Mouse (Mus musculus): ENCODE results near the gene Tmem63c.

Gene Tmem63c

DNA sequence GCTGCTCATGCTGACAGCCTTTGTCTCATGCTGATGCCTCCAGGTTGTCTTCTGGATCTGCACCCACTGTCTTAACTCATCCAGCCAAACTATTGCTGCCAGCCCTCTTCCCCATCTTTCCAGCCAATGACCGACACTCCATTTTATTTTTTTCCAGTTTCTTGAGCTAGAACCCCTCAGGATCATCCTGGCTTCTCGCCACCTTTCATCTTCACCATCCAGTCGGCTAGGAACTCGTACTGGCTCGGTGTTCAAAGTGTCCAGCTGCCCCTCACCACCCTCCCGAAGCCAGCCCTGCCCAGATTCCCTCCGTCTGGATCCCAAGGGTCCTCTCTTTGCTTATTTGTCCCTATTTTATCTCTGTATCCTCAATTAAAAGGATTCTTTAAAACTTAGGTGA is 33.7 kb downstream of the Tmem63c start:
- no peak for DNase-seq (ENCODE audit: low read depth)

DNA sequence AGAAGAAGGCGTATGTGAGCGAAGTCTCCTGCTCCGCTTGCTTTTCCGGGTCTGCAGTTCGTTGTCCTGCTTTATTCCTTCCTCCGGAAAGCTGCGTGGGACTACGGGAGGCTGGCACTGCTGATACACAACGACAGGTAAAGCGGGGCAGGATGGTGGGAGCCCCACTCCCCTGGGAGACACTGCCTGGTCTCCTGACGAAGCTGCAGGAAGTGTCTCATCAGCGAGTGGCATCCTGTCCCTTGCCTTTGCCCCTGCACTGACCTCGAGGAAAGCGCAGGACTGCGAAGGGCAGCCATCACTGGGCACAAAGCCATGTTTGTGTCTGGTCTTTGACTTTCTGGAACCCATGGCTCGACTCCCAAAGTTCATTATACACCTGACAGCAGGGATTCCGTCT is 35.9 kb downstream of the Tmem63c start:
- no peak for DNase-seq (ENCODE audit: low read depth)

DNA sequence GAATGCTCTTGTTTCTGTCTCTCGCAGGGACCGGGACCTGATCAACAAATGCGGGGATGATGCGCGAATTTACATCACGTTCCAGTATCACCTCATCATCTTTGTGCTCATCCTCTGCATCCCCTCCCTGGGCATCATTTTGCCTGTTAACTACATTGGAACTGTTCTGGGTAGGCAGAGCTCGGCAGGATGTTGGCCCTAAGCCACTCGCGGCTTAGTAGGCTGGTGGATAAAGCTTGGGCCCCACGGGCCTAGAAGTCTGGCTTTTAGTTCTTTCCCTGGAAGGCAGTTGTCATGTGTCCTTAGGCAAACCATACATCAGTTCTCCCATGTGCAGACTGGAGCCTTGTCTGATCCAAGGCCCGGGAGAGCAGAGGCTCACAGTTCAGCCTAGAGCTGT is 44.3 kb downstream of the Tmem63c start:
- no peak for DNase-seq (ENCODE audit: low read depth)

DNA sequence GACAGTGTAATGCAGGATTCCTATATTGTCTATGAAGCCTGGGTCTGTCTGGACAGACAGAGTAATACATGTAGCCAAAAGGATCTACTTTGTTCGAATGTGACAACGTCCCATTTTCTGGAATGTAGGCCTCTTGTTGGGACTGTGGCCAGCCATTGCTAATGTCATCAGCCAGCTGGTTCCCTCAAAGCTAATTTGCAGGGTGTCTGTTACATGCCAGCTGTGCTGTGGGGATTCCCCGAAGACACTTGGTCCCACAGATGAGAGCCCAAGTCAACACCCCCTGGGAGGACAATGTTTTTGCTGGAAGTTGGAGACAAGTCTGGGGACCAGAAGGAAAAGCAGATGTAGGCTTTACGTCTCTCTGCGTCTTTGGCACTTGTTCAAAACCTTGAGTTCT is 45.3 kb downstream of the Tmem63c start:
- no peak for DNase-seq (ENCODE audit: low read depth)

DNA sequence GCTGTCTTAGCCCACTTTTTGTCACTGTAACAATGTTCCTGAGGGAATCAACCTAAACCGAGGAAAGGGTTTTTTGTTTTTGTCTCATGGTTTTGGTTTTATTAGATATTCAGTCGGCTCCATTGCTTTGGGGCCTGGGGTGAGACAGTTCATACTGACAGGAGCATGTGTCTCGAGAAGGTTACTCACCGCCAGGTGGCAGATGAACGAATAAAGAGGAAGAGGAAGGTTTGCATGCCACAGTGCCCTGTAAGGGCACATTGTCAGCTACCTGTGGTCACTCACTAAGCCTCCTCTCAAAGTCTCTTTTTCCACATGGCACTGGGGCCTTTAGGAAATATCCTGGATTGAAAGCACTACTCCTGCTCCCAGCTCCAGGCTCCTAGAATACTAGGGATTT is 49.4 kb downstream of the Tmem63c start:
- DNase-seq (ENCODE audit: low read depth) = no peak

DNA sequence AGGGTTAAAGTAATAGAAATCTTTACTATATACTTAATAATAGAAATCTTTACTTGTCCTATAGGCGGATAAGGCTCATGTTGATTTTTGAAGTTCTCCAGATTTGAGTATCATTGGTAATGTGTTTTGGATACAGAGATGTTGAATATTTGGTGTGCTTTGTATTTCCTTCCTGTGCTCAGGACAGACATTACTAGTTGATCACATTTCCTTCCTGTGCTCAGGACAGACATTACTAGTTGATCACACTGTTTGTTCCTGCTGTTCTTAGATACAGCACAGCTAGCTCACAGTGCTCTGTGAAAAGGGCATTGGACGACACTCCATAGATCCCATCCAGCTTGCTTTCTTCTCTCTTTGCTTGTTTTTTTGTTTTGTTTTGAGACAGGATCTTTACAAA is 55.5 kb downstream of the Tmem63c start:
- no peak for DNase-seq (ENCODE audit: low read depth)

DNA sequence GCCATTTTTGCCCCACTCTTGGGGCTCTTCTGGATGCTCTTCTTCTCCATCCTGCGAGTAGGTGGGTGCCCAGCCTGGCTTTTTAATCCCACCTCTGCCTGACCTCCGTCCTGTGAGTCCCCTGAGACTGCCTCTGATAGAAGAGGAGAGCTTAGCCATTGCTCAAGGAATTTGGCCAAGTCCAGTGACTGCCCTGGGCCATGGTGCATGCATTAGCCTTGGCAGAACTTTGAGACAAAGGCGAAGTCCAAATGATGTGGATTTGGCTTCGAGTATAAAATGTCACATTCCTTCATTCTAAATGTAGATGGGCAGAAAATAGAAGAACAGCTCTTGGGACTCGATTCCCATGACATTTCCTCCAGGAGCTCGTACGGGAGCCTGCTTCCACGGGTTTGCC is 61.7 kb downstream of the Tmem63c start:
- DNase-seq (ENCODE audit: low read depth) = no peak

DNA sequence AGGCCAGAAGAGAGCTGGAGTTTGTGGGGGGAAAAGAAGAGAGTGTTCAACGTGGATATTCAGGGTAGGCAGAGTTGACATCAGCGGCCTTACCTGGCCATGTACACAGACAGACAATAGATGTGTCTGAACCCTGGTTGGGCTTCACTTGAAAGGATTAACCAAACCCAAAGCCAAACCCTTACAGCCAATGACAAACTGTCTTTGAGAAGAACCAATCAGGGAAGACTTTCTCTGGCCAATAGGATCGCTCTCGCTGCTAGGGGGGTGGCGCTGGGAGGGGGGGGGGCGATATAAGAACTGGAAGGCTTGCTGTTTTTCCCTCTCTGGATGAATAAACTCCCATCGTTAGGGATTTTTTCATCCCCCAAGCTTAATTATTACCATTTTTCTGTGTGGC is 66.1 kb downstream of the Tmem63c start:
- no peak for DNase-seq (ENCODE audit: low read depth)

DNA sequence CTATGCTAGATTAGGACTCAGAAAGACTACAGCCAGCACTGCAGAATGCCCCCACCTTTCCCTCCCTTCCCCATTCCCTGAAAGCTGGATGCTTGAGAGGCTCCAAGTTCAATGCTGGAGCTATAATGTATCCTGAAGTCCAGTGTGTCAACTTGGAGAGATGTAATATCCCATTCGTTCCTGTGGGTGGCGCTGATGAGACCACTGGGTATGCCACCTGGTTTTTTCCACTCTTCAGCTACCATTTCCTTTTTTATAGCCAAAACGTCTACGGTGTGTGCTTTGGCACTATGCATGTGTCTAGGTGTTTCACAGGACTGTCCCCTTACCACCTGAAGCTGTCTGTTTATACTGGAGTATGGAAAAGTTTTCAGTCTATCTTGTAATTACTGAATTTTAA is 67.2 kb downstream of the Tmem63c start:
- DNase-seq (ENCODE audit: low read depth) = peak; percentile 21

DNA sequence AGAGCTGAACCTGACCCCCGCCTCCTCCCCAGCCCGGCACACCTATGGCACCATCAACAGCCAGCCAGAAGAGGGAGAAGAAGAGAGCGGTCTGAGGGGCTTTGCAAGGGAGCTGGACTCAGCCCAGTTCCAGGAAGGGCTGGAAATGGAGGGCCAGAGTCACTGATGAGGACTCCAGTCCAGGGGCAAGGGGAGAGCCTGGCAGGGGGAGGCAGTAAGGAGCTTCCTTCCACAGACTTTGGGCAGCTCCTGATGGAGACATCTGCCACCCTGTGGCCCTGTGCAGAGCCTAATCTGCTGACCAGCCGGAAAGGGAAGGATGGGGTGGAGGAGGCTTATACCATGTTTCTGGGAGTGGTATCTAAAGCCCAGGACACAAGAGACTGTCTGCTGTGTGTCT is 68.1 kb downstream of the Tmem63c start:
- no peak for DNase-seq (ENCODE audit: low read depth)

DNA sequence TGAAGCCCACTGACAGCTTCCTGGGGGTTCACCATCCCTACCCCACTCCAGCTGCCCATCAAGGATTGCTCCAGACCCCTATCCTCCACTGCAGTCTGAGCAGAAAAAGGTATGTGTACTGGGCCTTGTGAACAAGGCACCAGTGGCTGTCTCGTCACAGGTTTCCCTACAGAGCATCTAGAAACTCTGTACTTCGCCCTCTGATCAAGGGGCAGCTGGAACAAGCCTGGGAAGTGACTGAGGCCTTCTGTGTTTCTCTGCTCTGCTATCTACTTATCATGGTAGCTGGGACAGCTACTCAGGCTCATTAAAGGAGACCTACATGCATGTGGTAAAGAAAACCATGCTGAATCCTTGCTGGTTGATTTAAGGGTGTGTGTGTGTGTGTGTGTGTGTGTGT is 68.6 kb downstream of the Tmem63c start:
- no peak for DNase-seq (ENCODE audit: low read depth)

DNA sequence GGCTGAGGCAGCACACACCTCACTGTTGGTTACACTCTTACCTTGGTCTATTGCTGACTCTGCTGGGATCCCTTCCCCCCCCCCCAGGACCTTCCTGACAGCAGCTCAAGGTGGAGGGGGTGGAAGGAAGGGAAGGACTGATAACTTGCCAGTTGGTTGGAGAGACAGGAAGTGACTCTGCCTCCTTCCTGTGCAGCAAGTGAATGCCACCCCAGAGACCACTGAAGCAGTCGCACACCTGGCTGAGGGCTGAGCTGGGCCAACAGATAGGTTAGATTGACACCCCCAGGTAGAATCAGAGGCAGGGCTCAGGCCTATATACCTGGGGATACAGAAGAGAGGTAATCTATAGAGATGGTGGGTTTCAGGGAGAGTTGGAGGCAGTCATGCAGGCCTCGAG is 70.8 kb downstream of the Tmem63c start:
- no peak for DNase-seq (ENCODE audit: low read depth)

DNA sequence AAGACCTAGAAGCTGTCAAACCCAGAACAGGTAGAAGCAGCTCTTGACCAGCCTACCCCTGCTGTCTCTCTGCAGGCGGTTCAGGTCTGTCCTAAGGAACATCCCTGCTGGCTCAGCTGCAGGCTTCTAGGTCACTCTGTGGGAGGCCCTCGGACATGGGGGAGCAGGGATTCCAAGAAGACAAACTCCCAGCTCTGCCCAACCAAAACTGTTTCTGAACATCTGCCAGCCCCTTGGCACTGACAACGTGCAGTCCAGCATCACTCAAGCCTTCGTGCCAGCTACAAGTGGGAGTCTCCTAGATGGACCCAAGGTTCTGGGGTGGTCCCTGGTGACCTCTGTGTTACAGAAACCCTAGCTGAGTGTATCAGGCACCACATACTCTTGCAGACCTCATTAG is 72.1 kb downstream of the Tmem63c start:
- no peak for DNase-seq (ENCODE audit: low read depth)

DNA sequence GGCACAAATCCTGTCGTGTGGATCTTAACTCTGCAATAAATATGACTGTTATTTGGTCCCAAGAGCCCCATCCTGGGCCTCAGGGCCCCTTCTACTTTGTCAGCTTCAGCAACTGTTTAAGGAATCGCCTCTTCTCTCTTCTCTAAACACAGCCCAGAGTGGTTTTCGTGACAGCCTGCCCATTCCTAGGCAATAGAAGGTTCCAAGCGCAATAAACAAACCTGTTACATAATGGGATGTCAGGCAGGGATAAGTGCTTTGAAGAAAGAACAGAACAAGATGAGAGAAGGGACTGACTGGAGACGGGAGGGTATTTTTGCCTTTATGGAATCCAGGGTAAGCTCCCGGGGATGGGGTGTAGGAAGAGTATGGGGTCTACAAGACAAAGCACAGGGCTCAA is 72.5 kb downstream of the Tmem63c start:
- no peak for DNase-seq (ENCODE audit: low read depth)

DNA sequence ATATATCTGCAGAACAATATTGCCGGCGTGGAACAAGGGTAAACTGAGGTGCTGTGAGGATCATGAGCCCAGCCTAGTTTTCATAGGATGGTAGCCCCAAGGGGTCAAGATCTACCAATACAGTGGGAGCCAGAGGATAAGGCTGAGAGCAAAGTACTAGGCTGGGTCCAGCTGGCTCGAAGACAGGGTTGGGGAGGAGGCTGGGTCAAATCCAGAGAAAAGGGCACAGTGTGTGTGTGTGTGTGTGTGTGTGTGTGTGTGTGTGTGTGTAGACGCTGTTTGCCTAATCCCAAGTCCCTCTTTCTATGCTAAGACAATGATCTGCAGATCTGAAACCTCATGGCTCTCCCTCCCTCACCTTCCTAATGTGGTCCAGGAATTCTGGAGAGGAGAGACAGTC is 79.2 kb downstream of the Tmem63c start:
- no peak for DNase-seq (ENCODE audit: low read depth)

DNA sequence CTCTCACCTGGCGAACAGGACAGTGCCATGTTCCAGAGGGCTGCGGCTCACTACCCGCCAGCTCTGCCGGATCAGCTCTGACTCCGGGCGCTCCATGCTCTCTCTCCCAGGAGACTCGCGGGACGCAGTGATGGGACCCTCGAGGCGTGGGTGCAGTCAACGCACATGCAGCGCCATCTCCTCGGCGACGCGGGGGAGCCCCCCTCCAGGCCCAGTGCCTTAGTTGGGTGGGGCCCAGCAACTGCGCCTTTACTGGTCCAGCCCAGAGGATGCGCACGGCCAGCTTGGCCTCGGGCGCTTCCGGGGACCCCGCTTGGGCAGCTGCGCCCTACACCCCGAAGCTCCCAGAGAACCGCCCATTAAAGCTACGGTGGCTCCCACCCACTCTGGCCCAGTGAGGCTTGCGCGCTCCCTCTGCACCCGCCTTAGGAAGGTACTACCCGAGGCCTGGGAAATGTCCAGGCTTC is 81.1 kb downstream of the Tmem63c start, which contains the start of gene Ngb:
Gene Ngb, minus strand, starts transcription at position 375 of the 467 bp plus-strand sequence.
- no peak for DNase-seq (ENCODE audit: low read depth)

DNA sequence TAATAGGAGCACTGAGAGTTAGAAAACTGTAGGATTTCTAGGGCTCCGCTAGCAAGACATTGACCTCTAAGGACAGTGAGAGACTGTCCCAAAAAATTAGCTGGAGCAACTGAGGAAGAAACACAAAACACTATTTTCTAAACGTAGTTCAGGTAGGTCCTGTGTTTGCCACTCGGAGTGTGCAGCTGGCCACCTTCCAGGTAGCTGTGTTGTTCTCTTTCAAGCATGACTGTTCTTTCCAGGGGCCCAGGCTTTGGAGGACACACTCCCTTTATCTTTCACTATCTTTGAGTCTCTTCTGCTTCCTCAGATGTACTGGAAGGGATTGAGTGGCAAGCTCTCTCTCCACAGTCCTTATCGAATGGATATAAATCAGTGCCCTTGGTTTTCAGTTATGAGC is 82.3 kb downstream of the Tmem63c start:
- no peak for DNase-seq (ENCODE audit: low read depth)

DNA sequence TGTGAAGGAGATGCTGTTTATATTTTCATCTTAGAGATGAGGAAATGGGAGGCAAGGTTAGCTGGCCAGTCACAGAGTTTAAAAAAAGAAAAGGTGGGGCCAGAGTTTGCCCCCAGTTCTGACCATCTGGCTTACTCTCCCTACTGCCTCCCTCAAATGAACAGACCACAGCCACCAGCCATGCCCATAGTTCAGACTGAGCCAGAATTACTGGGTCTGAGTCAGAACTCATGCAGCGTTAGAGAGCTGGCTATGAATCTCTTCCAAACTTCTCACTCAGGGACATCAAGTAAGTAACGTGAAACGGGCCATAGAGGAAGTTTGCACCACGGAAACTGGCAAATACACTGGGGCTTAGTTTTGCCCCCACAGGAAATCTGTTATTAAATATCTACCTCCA is 83.7 kb downstream of the Tmem63c start:
- DNase-seq (ENCODE audit: low read depth) = no peak

DNA sequence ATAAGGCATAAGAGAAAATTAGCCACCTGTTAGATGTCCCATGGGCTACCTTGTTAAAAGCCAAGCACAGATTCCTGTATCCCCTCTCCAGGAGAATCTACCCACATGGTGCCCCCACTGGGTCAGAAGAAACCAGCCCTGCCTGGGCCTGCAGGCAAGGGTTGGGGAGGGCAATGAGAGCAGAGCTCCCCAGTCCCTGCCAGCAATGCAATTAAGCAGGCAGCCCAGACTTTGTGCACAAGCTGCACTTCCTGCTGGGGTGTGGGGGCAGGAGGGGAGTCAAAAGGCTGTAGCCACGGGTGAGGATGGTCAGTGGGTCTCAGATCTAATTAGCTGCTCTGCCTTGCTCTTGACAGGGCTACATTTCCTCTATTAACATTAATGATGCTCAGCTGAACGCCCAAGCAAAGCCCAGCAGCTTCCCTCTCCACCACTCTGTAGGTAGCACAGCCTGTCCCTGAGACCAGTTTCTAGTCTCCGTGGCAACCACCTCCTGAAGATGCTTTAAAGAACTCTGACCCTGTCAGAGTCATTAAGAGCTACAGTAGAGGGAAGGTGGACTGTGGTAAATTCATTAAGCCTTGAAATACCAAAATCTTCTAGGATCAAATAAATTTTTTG is 86.3 kb downstream of the Tmem63c start:
- no peak for DNase-seq (ENCODE audit: low read depth)

DNA sequence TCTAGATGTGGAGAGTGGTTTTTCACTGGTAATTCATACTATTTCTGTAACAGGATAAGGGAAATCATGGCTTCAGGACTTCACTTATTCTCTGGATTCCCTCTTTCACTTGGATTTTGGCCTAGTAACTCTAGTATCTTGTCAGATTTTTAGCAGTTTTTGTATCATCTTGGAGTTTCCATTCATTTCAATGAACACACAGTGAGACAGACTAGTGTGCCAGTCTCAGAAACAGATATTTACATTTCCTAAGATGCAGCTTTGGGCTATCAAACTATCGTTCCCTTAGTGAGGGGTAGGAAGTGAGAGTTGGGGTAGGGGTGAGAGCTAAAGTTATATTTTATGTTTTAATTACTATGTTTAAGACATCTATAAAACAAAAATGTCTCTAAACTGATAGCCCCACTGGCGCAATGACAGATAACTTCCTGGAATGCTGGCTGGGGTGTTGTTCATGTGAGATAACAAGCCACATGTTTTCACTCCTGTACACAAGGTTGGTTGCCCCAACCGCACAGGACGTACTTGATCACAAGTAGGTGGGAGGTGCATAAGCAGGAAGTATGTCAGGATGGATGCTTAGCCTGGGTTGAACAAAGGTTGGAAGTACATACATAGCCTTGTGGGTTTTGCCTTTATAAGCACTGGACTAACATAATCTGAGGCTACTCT is 100.9 kb downstream of the Tmem63c start:
- DNase-seq (ENCODE audit: low read depth) = peak; percentile 48

DNA sequence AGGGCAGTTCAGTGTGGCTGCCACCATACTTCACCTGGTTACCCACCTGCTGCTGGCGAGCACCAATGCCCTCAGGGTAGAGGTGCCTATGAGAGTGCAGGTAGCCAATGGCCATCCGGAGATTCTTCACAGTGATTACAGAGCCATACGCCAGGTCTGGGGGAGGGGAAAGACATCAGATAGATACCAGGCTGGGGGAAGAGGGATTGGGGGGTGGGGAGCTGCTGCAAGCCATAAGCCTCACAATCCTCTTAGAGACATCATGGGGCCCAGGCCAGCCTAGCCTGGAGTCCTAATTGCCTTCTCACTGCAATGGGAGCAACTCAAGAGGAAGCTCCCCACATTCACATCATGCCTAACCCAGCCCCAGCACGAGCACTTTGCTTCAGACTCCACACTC is 106.1 kb downstream of the Tmem63c start:
- DNase-seq (ENCODE audit: low read depth) = no peak

DNA sequence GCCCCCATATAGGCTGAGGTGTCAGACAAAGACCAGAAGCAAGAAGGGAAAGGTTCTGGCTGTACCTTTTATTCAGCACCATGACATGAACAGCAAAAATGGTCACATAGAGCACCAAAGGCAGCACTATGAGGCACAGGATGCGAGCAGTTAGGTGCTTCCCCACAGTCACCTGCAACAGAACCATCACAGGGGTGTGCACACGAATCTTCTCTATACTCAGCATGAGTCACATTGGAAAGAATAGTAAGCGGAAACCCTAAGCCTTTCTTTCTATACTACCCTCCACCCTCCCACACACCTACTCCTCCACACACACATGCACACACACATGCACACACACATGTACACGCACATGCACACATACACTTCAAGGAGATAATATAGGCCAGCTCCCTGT is 109.1 kb downstream of the Tmem63c start:
- DNase-seq (ENCODE audit: low read depth) = no peak

DNA sequence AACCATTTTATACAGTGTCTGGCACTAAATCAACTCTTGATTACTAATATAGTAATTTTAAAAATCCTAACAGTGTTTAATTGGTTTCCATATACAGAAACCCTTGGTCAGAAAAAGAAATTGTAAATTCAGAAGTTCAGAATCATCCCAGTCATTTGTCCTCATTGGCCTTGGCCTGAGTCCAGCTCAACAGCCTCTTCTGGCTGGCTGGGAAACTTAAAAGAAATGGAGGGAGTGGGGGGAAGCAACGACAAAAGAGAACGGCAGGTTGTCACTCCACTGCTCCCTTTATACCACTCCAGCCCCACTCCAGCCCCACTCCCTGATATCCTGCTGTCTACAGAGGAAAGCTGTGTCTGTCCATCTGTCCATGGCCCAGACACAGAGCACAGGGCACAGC is 110.0 kb downstream of the Tmem63c start:
- DNase-seq (ENCODE audit: low read depth) = no peak

DNA sequence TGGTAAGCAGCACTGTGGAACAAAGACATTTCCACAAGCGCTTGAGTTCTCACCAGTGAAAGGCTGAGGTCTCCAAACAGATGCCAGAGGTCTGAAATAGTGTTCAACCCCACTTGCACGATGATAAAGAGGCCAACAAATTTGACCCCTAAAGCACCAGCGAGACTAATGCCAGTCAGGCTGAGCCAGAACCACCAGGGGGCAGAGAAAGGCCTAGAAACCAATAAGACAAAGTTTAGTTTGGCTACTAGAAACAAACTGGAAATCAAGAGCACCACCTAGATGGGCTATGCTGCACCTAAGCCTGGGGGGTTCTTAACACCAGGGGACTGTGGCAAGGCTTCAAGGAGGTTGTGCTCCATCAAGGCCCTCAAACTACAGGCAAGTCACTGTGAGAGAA is 110.5 kb downstream of the Tmem63c start:
- DNase-seq (ENCODE audit: low read depth) = no peak

All from c-Kit-positive CD71-positive TER-119-negative erythroid progenitor cells, embryonic 14.5 days (primary cell).